Mouse (Mus musculus) kidney, embryonic 14.5 days (tissue): Measurements from ENCODE around the gene Slc2a4. TPM values are rescaled to one million over a fixed set of nuclear protein-coding genes. Genes with fewer than 3 reads are reported as not detected.
A peak's percentile ranks its signal among the peaks of the same experiment; 100 is the strongest.
"Not testable (repeated sequence)": the region's sequence is repeated elsewhere in the genome, so short reads cannot be mapped to it uniquely, and the experiment has no call there.

Source experiments
- ATAC-seq: fragments of 200-750 bp; cut with Nextera tagmentation; 2 replicates; pipeline ENCODE4 v1.8.0; 2017; ENCODE audit warnings: moderate number of reproducible peaks, mild to moderate bottlenecking, moderate TSS enrichment, moderate library complexity; ENCODE audit not compliant: low FRiP score, low TSS enrichment
- H3K27ac ChIP-seq: fragments of 300-500 bp; sonication (generic); 2 replicates; pipeline ENCODE4 v1.5.1; 2014; ENCODE audit warnings: low read depth, mild to moderate bottlenecking, low read length, moderate library complexity, mixed read lengths
- H3K27me3 ChIP-seq: fragments of 300-500 bp; sonication (generic); 2 replicates; pipeline ENCODE4 v1.6.1; 2014; ENCODE audit warnings: mild to moderate bottlenecking, low read length; ENCODE audit not compliant: control insufficient read depth, insufficient read depth
- H3K36me3 ChIP-seq: fragments of 300-500 bp; sonication (generic); 2 replicates; pipeline ENCODE4 v1.6.1; 2014; ENCODE audit warnings: low read length, mixed read lengths; ENCODE audit not compliant: control insufficient read depth, insufficient read depth
- H3K4me1 ChIP-seq: fragments of 300-500 bp; sonication (generic); 2 replicates; pipeline ENCODE4 v1.6.1; 2014; ENCODE audit warnings: low read length, mixed read lengths; ENCODE audit not compliant: control insufficient read depth, insufficient read depth
- H3K4me2 ChIP-seq: fragments of 300-500 bp; sonication (generic); replicated peaks from 2 replicates; pipeline ENCODE4 v1.6.1; 2014; ENCODE audit warnings: low read depth, mild to moderate bottlenecking, low read length
- H3K4me3 ChIP-seq: fragments of 300-500 bp; sonication (generic); 2 replicates; pipeline ENCODE4 v1.5.1; 2014; ENCODE audit warnings: mild to moderate bottlenecking, low read length
- H3K9ac ChIP-seq: fragments of 300-500 bp; sonication (generic); 2 replicates; pipeline ENCODE4 v1.6.1; 2014; ENCODE audit warnings: low read depth, mild to moderate bottlenecking, low read length, moderate library complexity
- H3K9me3 ChIP-seq: fragments of 300-500 bp; sonication (generic); 2 replicates; pipeline ENCODE4 v1.6.1; 2016; ENCODE audit warnings: low read length; ENCODE audit not compliant: control insufficient read depth
- WGBS: fragments of 180-500 bp; shearing (Covaris S2); extraction: QIAGEN DNeasy Blood & Tissue Kit; methylation state at CpG from one replicate; pipeline ENCODE4 v1.1.7; 2014; 5-methylcytosine and 5-hydroxymethylcytosine counted together
- polyA plus RNA-seq: library from polyadenylated mRNA; unstranded; fragments of >200 nt; fragmentation: Nextera tagmentation; extraction: Ambion mirVana; gene quantifications from 2 replicates; pipeline ENCODE4 v1.2.1, GENCODE M21; 2014

The Slc2a4 gene
- polyA plus RNA-seq, 1 experiment from 2014 or later = 14.1 TPM

- no peaks in the 10 kb centered on the region for H3K27me3 ChIP-seq
- ATAC-seq = peak; percentile 97
- peaks cover 11% of the 10 kb centered on the region for H3K4me1 ChIP-seq
- H3K27ac ChIP-seq = peak within 1 kb of the TSS; percentile 98
- peak within 1 kb of the TSS; percentile 87 for H3K4me2 ChIP-seq
- no peaks in the 10 kb centered on the region for H3K9me3 ChIP-seq
- H3K4me3 ChIP-seq = peak within 1 kb of the TSS; percentile 87
- under 1% methylated on average over 78 of the region's 78 CpGs for WGBS
- peaks cover 30% of the 10 kb centered on the region for H3K36me3 ChIP-seq
- peak within 1 kb of the TSS; percentile 98 for H3K9ac ChIP-seq
Observed at GRCm38 (mm10) chr11:69921114-69922011, 26.6 kb downstream of the Slc2a4 start, which contains the start of gene Eif5a. TSS of gene Eif5a (minus strand) at chr11:69921958.

GRCm38 (mm10) chr11:69920266-69921031, 27.5 kb downstream of the Slc2a4 start:
- Histone ChIP-seq H3K27ac (peak overlapping the region; percentile 96), H3K27me3 (no peaks in the 10 kb centered on the region), H3K36me3 (peaks cover 39% of the 10 kb centered on the region), H3K4me3 (peak overlapping the region; percentile 87), H3K9ac (peak overlapping the region; percentile 98), H3K4me1 (peaks cover 17% of the 10 kb centered on the region), H3K9me3 (no peaks in the 10 kb centered on the region), H3K4me2 (peak overlapping the region; percentile 87)
- 1% methylated on average over 61 of the region's 65 CpGs for WGBS
- ATAC-seq = peak; percentile 40

- under 1% methylated on average over 17 of the region's 17 CpGs for WGBS
- H3K4me3 ChIP-seq = peak overlapping the region; percentile 87
- peak overlapping the region; percentile 96 for H3K27ac ChIP-seq
- H3K4me2 ChIP-seq = peak overlapping the region; percentile 87
- H3K9ac ChIP-seq = peak overlapping the region; percentile 98
- ATAC-seq = no peak
- no peaks in the 10 kb centered on the region for H3K27me3 ChIP-seq
- peaks cover 22% of the 10 kb centered on the region for H3K4me1 ChIP-seq
- no peaks in the 10 kb centered on the region for H3K9me3 ChIP-seq
- H3K36me3 ChIP-seq = peaks cover 46% of the 10 kb centered on the region
Observed at GRCm38 (mm10) chr11:69919661-69920265, 28.2 kb downstream of the Slc2a4 start.

- ATAC-seq = no peak
- peak overlapping the region; percentile 87 for H3K4me2 ChIP-seq
- peak overlapping the region; percentile 98; the same call in 1 of the 2 replicates for H3K9ac ChIP-seq
- 82% methylated on average over 9 of the region's 9 CpGs for WGBS
- no peaks in the 10 kb centered on the region for H3K9me3 ChIP-seq
- H3K36me3 ChIP-seq = peaks cover 47% of the 10 kb centered on the region
- H3K4me3 ChIP-seq = peak overlapping the region; percentile 87
- peaks cover 24% of the 10 kb centered on the region for H3K4me1 ChIP-seq
- H3K27ac ChIP-seq = no peak overlapping the region
- H3K27me3 ChIP-seq = no peaks in the 10 kb centered on the region
Observed at GRCm38 (mm10) chr11:69919053-69919452, 28.9 kb downstream of the Slc2a4 start.

- WGBS = 83% methylated on average over 5 of the region's 5 CpGs
Observed at GRCm38 (mm10) chr11:69918118-69918517, 29.9 kb downstream of the Slc2a4 start.

GRCm38 (mm10) chr11:69917379-69917948, 30.5 kb downstream of the Slc2a4 start:
- Histone ChIP-seq H3K4me3 (no peak overlapping the region), H3K27me3 (no peaks in the 10 kb centered on the region), H3K4me2 (no peak overlapping the region), H3K9ac (no peak overlapping the region), H3K36me3 (peaks cover 56% of the 10 kb centered on the region), H3K27ac (no peak overlapping the region), H3K4me1 (peaks cover 24% of the 10 kb centered on the region), H3K9me3 (no peaks in the 10 kb centered on the region)
- WGBS = 86% methylated on average over 8 of the region's 8 CpGs
- ATAC-seq = no peak

More at GRCm38 (mm10) chr11:69918118-69918517, 29.9 kb downstream of the Slc2a4 start:
- Histone ChIP-seq H3K9me3 (no peaks in the 10 kb centered on the region), H3K9ac (no peak overlapping the region), H3K27ac (no peak overlapping the region), H3K27me3 (no peaks in the 10 kb centered on the region), H3K36me3 (peaks cover 49% of the 10 kb centered on the region), H3K4me3 (no peak overlapping the region), H3K4me1 (peaks cover 27% of the 10 kb centered on the region), H3K4me2 (no peak overlapping the region)
- ATAC-seq = no peak

GRCm38 (mm10) chr11:69916652-69917378, 31.2 kb downstream of the Slc2a4 start:
- Histone ChIP-seq H3K36me3 (peaks cover 62% of the 10 kb centered on the region), H3K4me1 (peaks cover 24% of the 10 kb centered on the region)
- 61% methylated on average over 7 of the region's 7 CpGs for WGBS
- not testable (repeated sequence) for H3K4me3 ChIP-seq, H3K27ac ChIP-seq, H3K27me3 ChIP-seq, ATAC-seq, H3K9ac ChIP-seq, H3K4me2 ChIP-seq, H3K9me3 ChIP-seq
